Mouse (Mus musculus) WW6 (cell line): ENCODE measurements around the gene Mdm2.
A peak's percentile ranks its signal among the peaks of the same experiment; 100 is the strongest.
"Not testable (repeated sequence)": the region's sequence is repeated elsewhere in the genome, so short reads cannot be mapped to it uniquely, and the experiment has no call there.

Experiments used
- DNase-seq: peaks from one replicate; pipeline ENCODE4 v3.0.0-alpha.2; 2013; ENCODE audit warnings: low read depth, low spot score

Mdm2 gene

DNA sequence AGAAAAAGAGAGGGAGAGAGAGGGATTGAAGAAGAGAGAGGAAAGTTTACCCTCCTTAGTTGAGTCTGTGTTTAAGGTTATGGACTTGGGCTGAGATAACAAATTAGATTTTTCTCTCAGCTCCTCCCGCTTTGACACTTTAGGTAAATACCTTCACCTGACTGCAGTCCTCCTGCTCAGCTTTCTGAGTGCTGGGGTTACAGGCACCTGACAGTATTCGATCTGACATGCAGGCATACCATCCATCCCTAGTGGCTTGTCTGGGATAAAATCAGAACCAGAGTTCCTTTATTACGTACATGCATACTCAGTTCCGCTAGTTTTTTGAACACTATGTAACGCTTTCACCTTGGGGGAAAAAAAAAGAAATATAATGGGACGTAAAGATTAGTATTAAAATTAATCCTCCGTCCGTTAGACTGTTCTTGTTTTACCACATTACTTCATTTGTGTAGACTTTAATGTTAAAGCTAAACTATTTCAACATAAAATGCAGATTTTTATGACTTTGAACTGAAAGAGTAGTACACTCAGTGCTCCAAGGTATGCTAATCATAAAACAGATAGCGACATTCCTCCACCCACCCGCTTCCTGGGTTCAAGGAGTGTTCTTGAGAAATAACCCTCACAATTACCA lies 38.6 kb upstream of the Mdm2 start:
- DNase-seq: no peak

DNA sequence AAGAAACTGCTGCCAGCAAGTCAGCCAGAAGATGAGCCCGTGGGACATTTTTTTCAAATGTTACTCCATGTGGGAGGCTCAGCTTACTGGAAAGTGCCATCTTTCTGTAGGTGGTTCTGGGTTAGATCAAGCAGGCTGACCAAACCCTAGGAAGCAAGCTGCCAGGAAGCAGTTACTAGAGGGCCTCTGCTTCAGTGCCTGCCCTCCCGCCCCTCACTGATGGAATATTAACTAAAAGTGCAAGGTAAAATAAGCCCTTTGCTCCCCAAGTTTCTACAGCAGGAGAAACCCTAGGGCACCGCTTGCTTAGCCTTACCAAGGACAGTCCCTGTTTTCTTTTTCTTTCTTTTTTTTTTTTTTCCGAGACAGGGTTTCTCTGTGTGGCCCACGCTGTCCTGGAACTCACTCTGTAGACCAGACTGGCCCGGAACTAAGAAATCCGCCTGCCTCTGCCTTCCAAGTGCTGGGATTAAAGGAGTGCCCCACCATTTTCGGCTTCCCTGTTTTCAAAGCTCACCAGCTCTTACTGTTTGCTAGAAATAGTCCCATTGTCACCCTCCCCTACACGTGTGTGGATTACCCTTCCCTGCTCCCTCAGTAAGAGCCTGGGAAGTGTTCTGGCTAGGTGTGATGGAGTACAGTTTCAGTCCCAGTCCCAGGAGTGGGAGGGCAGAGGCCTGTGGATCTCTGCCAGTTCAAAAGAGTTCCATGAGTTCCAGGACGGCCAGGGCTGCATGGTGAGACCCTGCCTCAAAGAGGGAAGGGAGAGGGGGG lies 37.9 kb upstream of the Mdm2 start:
- no peak for DNase-seq

DNA sequence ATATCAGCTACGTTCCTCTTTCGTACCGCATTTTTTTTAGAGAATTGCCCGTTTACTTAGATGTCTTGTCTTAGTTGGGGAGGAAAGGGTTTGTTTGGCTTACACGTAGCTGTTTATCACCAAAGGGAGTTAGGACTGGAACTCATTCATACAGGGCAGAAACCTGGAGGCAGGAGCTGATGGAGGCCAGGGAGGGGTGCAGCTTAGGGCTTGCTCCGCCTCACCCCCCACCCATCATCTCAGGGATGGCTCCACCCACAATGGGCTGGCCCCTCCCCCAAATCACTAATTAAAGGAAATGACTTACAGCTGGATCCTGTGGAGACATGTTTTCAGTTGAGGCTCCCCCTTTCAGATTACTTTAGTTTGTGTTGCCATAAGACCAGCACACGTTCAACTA lies 37.2 kb upstream of the Mdm2 start:
- DNase-seq: no peak

DNA sequence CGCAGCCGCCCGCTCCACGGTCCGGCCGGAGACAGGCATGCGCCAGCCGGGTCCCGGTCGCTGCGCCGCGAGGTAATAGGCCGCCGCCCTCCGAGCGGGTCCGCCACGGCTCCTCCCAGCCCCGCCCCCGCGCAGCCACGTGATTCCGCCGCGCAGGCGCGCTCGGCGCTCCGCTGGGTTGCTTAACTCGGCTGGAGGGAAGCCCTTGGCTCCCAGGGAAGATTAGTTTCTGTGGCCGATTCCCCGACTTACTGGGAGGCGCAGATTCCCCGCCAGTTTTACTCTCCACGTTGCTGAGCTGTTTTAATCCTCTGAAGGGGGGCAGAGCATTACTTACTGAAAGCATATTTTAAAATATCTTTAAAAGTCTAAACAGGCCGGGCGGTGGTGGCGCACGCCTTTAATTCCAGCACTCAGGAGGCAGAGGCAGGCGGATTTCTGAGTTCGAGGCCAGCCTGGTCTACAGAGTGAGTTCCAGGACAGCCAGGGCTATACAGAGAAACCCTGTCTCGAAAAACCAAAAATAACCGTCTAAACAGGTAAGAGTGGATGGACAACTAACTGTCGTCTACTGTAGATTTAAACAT lies 35.8 kb upstream of the Mdm2 start, which contains the start of gene Slc35e3:
Slc35e3 (minus strand) TSS at position 69 of the 587 bp plus-strand sequence.
- peak; percentile 85 for DNase-seq

DNA sequence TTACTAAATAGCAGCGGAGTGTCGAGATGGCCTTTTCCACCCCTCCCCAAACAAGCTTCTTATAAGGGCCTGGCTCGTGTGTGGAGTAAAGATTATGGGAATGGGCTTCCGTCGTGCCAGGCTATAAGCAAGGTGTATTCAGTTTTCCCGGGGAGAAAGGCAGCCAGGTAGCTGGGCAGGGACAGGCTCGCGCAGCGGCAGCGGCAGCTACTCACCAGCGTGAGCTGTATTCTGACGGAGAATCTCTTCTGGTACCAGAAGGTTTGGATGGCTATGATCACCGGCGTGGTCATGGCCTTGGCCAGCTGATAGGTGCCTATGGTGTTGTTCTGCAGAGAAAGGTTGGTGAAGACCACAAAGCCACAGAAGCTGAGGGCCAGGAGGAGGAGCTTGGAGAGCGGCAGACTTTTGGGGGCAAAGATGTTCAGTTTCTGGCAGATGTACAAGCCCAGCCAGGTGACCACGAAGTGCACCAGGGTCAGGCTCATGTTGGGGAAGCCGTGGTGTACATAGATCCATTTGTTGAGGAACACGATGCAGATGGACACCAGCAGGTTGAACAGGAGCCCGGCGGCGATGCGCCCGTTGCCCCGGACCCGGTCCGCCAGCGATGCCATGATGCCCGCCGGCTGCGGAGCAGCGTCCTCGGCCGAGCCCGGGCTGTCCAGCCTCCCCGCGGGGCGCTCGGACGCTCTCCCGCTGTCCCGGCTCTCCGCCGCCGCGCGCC lies 35.2 kb upstream of the Mdm2 start:
- DNase-seq: not testable (repeated sequence)

DNA sequence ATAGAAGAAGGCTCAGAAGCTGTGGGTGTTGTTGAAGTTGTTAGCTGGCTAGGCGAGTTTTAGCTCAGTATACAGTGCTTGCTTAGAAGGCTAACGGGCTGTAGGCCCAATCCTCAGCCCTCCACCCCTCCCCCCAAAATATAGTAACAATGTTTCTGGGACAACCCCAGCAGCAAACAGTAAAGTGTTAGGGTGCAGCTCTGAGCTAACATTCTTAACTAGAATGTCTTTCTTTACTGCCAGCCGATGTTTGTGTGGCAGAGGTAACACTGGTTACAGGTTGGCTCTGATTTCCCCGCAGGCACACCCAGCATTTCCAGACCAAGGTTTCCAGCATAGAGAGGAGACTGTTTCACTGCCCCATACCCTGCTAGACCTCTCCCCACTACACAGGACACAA lies 33.4 kb upstream of the Mdm2 start:
- DNase-seq: no peak

DNA sequence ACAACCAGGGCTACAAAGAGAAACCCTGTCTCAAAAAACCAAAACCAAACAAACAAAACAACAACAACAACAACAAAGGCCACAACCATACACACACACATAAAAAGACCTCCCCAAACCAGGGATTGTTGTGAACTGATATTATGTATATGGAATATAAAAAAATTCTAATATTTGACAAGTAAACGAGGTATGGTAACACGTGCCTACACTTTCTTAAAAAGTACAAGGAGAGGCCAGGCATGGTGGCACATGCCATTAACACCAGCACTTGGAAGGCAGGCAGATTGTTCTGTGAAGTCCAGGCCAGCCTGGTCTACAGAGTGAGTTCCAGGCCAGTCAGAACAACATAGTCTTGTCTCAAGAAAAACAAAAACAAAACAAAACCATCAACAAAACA lies 32.6 kb upstream of the Mdm2 start:
- no peak for DNase-seq

DNA sequence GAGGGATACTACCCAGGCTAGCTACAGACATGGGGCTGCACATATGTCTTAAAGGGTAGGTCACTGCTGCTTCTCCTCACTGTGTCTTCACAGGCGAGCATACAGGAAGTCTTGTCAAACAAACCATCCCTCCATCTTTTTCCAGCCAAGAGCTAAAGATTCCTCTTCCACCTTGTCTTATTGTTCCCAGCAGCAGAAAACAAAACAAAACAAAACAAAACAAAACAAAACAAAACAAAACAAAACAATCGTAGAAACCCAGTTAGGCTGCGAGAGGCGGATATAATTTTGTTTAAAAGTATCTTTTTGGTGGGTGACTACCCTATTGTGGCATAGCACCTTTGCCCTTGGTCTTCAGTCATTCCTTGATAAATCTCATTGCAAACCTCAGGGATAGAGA lies 32.1 kb upstream of the Mdm2 start:
- no peak for DNase-seq

DNA sequence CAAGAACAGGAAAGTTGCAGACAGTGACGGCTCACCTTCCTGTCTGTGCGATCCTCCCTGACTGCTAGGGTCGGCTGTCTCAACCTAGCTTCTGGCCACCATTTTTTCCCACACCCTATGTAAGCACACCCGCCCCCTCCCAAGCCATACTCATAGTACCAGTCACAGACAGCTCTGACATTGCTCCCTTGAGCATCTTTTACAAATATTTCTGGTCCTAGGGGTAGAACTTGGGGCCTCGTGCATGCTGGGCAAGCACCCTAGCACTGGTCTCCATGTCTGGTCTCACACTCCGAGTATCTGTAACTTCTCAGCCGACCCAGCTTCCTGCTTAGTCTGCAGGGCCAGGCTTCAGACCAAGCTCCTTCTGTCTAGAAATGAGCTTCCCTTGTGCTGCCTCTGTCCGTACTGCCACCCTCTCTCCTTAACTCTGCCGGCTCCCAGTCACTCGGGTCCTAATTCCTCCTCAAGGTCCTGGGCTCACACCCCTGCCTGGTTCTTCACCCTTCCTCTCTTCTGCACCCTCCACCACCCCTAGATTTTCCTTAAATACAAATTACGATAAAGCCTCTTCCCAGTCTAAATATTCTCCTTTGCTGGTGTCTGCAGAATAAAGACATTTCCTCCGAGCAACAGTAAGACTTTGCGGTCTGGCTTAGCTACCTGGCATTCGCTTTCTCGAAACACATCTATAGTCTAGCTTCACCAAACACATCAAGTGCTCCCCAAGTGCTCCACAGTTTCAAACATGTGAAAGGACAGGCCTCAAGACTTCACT lies 31.3 kb upstream of the Mdm2 start:
- no peak for DNase-seq

DNA sequence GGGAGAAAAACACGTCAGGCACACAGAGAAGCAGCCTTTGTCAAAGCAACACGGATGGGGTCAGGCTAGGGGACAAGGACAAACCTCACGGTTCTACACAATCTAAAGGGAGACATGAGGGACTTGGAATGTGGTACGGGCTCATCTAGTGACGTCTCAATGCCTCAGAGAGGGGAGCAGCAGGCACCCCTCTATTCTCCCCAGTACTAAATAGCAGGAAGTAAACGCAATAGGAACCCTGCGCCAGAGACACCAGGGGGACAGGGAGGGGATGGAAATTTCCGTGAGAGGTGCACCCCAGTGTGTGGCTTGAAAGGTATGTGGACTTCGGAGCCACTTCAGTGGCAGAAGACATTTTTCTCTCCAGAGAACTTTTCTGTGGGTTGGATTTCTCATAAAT lies 30.4 kb upstream of the Mdm2 start:
- no peak for DNase-seq

DNA sequence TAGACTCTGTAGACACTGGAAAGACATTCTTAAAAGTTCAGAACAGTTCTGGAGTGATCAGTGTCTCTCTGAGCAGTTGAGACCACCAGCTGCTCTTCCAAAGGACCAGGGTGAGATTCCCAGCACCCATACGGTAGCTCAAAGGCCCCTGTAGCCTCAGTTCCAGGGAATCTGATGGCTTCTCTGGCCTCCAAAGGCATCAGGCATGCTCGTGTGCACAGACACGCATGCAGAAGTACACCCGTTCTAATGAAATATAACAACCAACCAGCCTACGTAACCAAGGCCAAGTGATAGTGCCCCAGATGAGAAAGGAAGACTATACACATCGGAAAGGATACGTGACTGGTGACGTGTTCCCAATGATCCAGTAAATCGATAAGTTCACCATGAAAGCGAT lies 29.6 kb upstream of the Mdm2 start:
- DNase-seq: no peak

DNA sequence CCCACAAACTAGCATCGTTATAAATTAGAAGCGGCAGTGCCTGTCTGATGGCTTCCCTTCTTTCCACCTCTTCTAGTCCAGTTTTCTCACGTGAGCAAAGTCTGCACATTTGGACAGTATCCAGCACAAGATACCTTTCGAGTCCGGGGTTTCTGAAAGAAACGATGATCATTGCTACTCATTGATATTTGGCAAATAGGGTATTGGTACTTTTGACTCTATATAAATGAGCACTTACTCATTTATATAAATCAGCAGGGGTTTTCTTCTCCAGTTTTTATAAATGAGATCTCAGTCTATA lies 29.0 kb upstream of the Mdm2 start:
- DNase-seq: no peak

DNA sequence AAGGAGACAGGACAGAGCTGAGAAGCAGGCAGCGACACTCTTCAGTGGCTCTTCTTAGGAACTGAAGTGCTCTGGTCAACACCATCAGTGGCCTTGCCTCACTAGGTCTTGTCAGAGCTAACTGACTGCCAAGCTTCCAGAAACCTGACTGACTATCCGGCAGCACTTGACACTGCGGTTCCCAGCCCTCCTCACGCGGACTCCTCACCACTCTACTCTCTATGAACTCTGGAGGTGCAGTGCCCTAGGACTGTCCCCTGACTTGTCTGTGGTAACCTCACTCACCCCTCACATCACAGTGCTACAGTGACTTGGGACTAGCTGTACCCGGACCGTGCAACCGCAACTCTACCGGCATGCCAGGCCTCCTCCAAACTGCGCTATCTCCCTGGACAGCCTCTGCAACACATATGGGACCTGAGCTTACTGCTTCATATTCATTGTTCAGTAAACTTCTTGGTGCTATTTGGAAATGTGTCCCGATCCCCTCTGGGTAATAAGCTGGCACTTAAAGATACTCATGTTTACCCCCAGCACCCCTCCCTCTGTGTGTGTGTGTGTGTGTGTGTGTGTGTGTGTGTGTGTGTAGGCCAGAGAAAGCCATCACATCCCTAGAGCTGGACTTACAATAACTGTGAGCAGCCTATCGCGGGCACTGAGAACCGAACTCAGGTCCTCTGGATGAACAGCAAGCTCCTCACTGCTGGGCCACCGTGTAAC lies 28.5 kb upstream of the Mdm2 start:
- no peak for DNase-seq

DNA sequence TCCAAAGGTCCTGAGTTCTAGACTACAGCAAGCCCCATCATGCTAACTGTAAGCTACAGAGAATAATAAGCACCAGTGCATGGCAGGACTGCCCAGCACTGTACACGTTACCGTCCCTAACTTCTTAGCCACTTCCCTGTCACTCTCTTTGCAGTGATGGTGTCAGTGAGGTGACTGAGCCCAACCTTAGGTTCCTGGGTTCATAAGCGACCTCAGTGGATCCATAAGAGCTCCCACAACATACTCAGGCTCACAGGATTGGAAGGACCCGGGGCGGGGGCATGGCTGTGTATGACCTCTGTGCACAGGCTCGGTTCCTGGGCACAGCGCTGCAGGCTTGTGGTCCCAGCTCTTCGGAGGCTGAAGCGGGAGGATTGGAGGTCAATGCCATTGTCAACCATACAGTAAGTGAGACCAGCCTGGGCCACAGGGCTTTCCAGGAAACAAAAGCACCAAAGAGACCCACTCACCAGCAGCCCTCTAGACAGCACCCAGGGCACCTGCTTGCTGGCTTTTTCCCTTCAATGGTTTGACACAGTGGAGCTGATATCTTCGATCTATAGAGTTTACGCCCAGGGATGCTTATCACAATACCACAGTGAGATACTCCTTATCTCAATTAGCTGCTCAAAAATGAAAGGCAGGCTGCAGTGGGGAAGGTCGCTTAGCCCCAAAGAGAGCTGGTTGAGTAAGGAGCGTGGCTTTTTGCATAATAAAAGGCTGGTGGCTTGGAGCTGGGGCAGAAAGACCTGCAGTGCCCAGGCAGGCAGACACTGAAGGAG lies 27.8 kb upstream of the Mdm2 start:
- DNase-seq: no peak

DNA sequence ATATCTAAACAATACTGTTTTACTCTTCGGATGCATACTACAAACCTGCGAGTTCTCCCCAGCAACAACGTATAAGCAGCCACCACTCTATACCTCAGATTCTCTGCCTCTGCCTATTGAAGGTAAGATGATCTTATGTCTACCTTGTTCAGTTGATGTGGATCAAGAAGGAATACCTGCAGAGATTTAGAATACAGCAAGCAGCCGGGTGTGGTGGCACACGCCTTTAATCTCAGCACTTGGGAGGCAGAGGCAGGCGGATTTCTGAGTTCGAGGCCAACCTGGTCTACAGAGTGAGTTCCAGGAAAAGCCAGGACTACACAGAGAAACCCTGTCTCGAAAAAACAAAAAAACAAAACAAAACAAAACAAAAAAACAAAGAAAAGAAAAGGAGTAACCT lies 26.9 kb upstream of the Mdm2 start:
- not testable (repeated sequence) for DNase-seq

DNA sequence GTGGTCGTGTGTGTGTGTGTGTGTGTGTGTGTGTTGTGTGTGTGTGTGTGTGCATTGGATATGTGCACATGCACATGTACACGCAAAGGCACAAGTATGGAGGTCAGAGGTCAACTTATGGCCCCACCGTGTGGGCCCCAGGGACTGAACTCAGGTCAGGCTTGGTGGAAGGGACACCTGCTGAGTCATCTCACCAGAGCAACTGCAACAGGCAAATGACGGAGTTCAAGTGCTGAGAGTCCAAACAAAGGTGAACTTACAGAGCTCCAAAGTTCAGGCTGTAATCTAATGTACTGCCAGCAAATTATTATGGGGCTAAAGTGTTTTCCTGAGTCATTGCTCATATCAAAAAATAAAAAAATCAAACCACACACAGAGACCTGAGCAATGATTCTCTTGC lies 26.5 kb upstream of the Mdm2 start:
- no peak for DNase-seq

DNA sequence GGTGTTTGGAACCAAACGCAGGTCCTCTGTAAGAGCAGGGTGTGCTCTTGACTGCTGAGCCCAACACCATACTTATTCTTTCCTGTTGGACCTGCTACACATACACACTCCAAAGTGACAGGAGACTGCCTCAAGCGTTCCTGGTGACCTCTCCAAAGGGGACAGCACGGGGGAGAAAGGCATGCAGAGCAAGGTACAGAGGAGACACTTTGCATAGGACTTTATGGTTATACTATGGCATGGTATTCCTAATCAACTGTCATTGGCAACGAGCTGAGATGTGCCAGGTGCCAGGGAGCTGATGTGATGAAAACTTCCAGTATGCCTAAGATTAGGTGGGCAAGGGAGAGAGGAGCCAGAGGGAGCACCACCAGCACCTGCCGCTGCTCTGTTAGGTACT lies 26.0 kb upstream of the Mdm2 start:
- DNase-seq: no peak

DNA sequence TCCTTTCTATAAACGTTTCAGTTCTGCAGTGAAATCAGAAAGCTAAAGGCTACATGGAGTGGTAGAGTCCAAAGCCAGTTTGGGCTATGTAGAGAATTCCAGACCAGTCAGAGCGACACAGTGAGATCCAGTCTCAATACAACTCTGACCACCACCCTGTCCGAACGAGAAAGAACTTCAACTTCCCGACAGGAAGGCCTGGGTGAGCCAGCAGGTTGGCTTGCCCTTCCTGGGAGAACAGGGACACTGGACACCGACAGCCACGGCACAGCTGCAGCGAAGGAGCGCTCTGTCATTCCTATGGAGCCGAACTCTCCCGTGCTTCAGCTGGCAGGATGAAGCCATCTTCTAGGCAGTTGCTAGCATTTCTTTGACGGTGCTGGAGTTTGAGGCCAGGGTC lies 24.8 kb upstream of the Mdm2 start:
- not testable (repeated sequence) for DNase-seq

DNA sequence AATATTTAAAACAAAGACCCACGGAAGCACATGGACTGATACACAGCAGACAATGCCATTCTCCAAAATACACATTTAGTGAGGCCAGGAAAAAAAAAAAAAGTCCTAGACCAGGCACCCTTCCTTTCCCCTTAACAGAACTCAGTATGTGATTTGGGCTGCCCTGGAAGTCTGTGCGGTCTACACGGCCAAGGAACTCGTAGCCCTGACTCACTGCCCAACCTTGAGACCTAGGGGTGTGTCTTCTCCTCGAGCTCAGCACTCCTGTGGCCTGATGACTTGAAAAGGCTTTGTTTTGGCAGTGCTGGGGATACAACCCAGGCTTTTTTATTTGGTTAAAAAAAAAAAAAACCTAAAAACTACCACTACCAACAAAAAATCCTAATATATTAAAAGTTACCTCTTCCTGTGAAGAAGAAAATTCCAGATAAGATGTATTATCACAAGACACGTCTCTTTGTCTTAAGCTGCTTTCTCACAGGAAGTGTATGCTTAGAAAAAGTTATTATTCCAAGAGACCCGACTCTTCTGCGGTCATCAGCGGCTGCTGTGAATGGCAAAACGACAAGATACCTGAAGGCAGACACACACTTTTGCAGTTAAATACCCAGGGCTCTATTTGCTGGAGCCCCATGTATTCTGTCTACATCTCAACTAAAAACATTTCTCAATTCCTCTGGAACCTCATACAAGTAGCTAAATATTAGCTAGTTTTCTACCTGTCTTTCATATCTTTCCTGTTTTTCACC lies 23.7 kb upstream of the Mdm2 start:
- not testable (repeated sequence) for DNase-seq

DNA sequence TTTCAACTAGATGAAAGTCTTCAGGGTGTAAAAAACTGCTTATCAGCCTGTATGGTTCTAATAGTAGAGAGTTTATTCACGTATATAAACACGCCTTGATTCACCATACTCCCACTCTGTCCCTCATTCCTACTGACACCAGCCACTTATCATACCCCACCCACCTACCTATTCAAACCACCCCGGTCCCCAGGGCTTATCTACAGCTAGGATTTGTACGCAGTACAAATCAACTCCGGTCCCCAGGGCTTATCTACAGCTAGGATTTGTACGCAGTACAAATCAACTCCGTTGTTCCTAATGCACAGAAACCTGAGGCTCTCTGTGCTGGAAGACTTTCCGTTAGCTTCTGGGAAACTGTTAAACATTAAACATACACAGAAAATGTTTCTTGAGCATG lies 23.1 kb upstream of the Mdm2 start:
- not testable (repeated sequence) for DNase-seq
